Comparison of ENCODE assay signal across 7 mouse cellular contexts in the genomic region with DNA sequence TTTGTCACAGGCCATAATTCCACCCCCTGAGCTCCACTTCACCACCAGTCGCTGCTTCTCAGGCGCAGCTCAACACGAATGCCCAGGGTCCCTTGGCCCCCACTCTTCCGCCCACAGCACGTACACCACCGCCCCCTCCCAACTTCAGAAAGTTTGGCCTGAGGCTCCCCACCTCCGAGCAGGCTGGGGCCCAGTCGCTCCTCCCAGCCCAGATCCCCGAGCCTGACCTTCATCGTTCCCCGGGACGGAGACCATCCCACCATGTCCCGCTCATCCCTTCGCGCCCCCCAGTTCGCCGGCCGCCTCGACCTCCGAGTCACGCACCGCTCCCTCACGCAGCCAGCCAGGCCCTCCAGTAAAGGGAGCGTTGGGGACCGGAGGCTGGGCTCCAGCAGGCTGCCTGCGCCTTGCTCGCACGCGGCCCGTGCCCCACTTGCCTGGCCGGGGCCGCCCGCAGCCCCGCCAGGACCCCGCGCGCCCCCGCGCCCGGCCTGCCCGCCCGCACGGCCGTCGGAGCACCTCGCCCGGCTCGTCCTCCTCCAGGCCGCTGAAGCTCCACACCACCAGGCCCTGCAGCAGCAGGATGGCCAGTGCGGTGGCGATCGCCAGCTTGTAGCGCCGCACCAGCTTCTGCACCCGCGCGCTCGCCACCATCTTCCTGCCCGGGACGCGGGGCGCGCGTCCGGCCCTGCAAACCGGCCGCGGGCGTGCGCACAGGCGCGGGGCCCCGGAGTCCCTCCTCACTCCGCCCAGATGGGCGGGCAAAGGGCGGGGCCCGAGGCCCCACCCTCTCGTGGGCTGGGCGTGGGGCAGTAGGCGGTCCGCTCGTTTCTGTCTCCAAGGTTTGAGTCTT. TPM values are rescaled to one million over a fixed set of nuclear protein-coding genes. Genes with fewer than 3 reads are reported as not detected.
DNase-seq lines count a peak whose midpoint lies in the region; ATAC-seq lines count a peak whose summit lies in the region.

Gene Xylt2, minus strand, starts transcription at position 762 of the 853 bp plus-strand sequence.

- H3K9me3 ChIP-seq in intestine, embryonic 15.5 days, result no peaks in the 10 kb centered on the region
- H3K9me3 ChIP-seq in midbrain, embryonic 10.5 days (replicated peaks), result no peaks in the 10 kb centered on the region

- peak within 1 kb of the TSS; percentile 89 for H3K27ac ChIP-seq in intestine, embryonic 15.5 days
- peak within 1 kb of the TSS; percentile 98 for H3K27ac ChIP-seq in midbrain, embryonic 10.5 days (replicated peaks)

- no peaks in the 10 kb centered on the region for H3K27me3 ChIP-seq in intestine, embryonic 15.5 days (replicated peaks)
- no peaks in the 10 kb centered on the region for H3K27me3 ChIP-seq in midbrain, embryonic 10.5 days (ENCODE audit: low read depth, poor library complexity, severe bottlenecking)

- under 1% methylated on average over 79 of the region's 82 CpGs for WGBS in intestine, embryonic 15.5 days
- under 1% methylated on average over 81 of the region's 82 CpGs for WGBS in midbrain, embryonic 10.5 days

- peak within 1 kb of the TSS; percentile 92 for H3K4me3 ChIP-seq in intestine, embryonic 15.5 days (replicated peaks)
- H3K4me3 ChIP-seq in midbrain, embryonic 10.5 days, result peak within 1 kb of the TSS; percentile 93

- H3K4me1 ChIP-seq in intestine, embryonic 15.5 days (replicated peaks), result peaks cover 26% of the 10 kb centered on the region
- peaks cover 47% of the 10 kb centered on the region for H3K4me1 ChIP-seq in midbrain, embryonic 10.5 days

- intact Hi-C loops in gastrocnemius, postnatal 36 days (cut with DNase I), result no loop called here
- intact Hi-C loops in left cerebral cortex, postnatal 25 days (cut with DNase I), result no loop called here

- peak within 1 kb of the TSS; percentile 81 for H3K4me2 ChIP-seq in intestine, embryonic 15.5 days (replicated peaks)

- peak; percentile 93 to 95 for DNase-seq in adrenal gland, adult 18-20 months (ENCODE audit: low spot score in 2 of 2)
- peak; percentile 98 for DNase-seq in embryo, embryonic 11 days
- peak; percentile 89 for DNase-seq in gastrocnemius, postnatal 36 days
- peak; percentile 89 to 91 for DNase-seq in left cerebral cortex, postnatal 25 days (ENCODE audit: low spot score in 2 of 2)
- DNase-seq in midbrain, embryonic 10.5 days (ENCODE audit: low spot score), result peak; percentile 90
- DNase-seq in right cerebral cortex, postnatal 4 days, result peak; percentile 89

- ATAC-seq in intestine, embryonic 15.5 days, result peak; percentile 97

- no peaks in the 10 kb centered on the region for H3K36me3 ChIP-seq in intestine, embryonic 15.5 days
- H3K36me3 ChIP-seq in midbrain, embryonic 10.5 days, result peaks cover 10% of the 10 kb centered on the region; the same call in 1 of the 2 replicates

- H3K9ac ChIP-seq in intestine, embryonic 15.5 days, result peak within 1 kb of the TSS; percentile 98

RNA-seq across cellular contexts. Expression of gene Xylt2, which starts in this region (rescaled TPM):
- total RNA-seq in adrenal gland, adult 18-20 months (2021), result 10 to 100 TPM; 10.6 to 11.8 TPM
- 1 to 10 TPM; 3.2 to 4.5 TPM for total RNA-seq in gastrocnemius, postnatal 36 days (2021)
- polyA plus RNA-seq in intestine, embryonic 15.5 days (2015; fragmentation: Nextera tagmentation; extraction: Ambion mirVana), result 16.1 and 16.6 TPM in 2 replicates
- 10 to 100 TPM; 21.8 to 23.7 TPM for total RNA-seq in left cerebral cortex, postnatal 25 days (2021)
- 13.8 and 14.4 TPM in 2 replicates for polyA plus RNA-seq in midbrain, embryonic 10.5 days (2016; fragmentation: Nextera tagmentation; extraction: Ambion mirVana)

Comparison
In these comparisons a context has a peak if more than half of its experiments do, and no peak if none do; other contexts are left out.
1. Peak in every context shown above with its lines: DNase-seq, ATAC-seq, H3K4me3 ChIP-seq and H3K27ac ChIP-seq.